ENCODE assay signal across 19 mouse cellular contexts in the genomic region with DNA sequence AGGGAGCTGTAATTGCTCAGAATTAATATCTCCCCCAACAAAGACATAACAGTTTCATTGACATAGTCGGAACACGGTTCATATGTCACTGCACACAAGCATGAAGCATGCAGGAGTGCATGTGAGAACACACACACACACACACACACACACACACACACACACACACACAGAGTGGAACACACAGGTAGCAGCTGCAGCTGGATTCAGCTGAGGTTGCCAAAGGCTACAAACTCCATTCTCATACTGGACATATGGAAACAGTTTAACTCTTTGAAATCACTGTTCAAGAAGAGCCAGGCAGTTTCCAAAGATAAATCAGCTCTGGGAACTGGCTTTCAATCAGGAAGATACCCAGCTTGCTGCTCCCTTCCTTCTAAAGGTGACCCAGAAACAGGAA. TPM values are rescaled to one million over a fixed set of nuclear protein-coding genes. Genes with fewer than 3 reads are reported as not detected.
DNase-seq lines count a peak whose midpoint lies in the region; ATAC-seq lines count a peak whose summit lies in the region.
"Had no signal": no experiment of that assay in that cellular context is flagged by ENCODE, and none has a peak within 500 bp of the region (broad histone marks: within the 10 kb centered on the region; RNA-seq: fewer than 3 reads in every experiment).

No protein-coding gene starts in this region.

- intact Hi-C loops in heart, postnatal 10 days (cut with DNase I), result no loop called here

- peak; percentile 43 for DNase-seq in heart, embryonic 10.5 days (ENCODE audit: low spot score)
- DNase-seq in heart, postnatal 10 days, result no peak
- peak; percentile 64 for DNase-seq in embryonic facial prominence, embryonic 10.5 days (ENCODE audit: low spot score)
- no peak for DNase-seq in cerebellum, postnatal 4 days (ENCODE audit: low spot score in 2 of 2)
- DNase-seq in layer of hippocampus, adult 9-10 months (ENCODE audit: low spot score), result no peak
- DNase-seq: B cell, adult 2 months; cerebellum, adult 8-10 months; gastrocnemius, postnatal 25 days; kidney, postnatal 4 days; lung, adult 18-20 months; thymus, postnatal 25 days had no signal

- H3K4me1 ChIP-seq in heart, embryonic 10.5 days, result peaks cover 72% of the 10 kb centered on the region
- peaks cover 81% of the 10 kb centered on the region for H3K4me1 ChIP-seq in embryonic facial prominence, embryonic 10.5 days
- H3K4me1 ChIP-seq in forebrain, embryonic 16.5 days (replicated peaks; ENCODE audit: control insufficient read depth, insufficient read depth, low read length), result peaks cover 29% of the 10 kb centered on the region
- peaks cover 13% of the 10 kb centered on the region for H3K4me1 ChIP-seq in limb, embryonic 15.5 days
- H3K4me1 ChIP-seq: intestine, embryonic 15.5 days had no signal

- H3K9me3 ChIP-seq in heart, embryonic 10.5 days, result no peaks in the 10 kb centered on the region
- no peaks in the 10 kb centered on the region for H3K9me3 ChIP-seq in embryonic facial prominence, embryonic 10.5 days
- no peaks in the 10 kb centered on the region for H3K9me3 ChIP-seq in forebrain, embryonic 16.5 days (ENCODE audit: control insufficient read depth, low read length)
- no peaks in the 10 kb centered on the region for H3K9me3 ChIP-seq in limb, embryonic 15.5 days
- H3K9me3 ChIP-seq: intestine, embryonic 15.5 days; neural tube, embryonic 15.5 days had no signal

- H3K27me3 ChIP-seq in heart, embryonic 10.5 days (ENCODE audit: insufficient read depth, poor library complexity, severe bottlenecking), result no peaks in the 10 kb centered on the region
- H3K27me3 ChIP-seq in embryonic facial prominence, embryonic 10.5 days (replicated peaks; ENCODE audit: low read depth, poor library complexity, severe bottlenecking), result no peaks in the 10 kb centered on the region
- H3K27me3 ChIP-seq in forebrain, embryonic 16.5 days (replicated peaks; ENCODE audit: control insufficient read depth, insufficient read depth, low read length), result no peaks in the 10 kb centered on the region
- no peaks in the 10 kb centered on the region for H3K27me3 ChIP-seq in limb, embryonic 15.5 days
- H3K27me3 ChIP-seq: intestine, embryonic 15.5 days had no signal

- no peaks in the 10 kb centered on the region for H3K36me3 ChIP-seq in heart, embryonic 10.5 days
- H3K36me3 ChIP-seq in embryonic facial prominence, embryonic 10.5 days (replicated peaks), result no peaks in the 10 kb centered on the region
- no peaks in the 10 kb centered on the region for H3K36me3 ChIP-seq in forebrain, embryonic 16.5 days (ENCODE audit: control insufficient read depth, insufficient read depth)
- H3K36me3 ChIP-seq in limb, embryonic 15.5 days, result no peaks in the 10 kb centered on the region
- H3K36me3 ChIP-seq: G1E; intestine, embryonic 15.5 days; neural tube, embryonic 15.5 days had no signal

- H3K4me2 ChIP-seq in forebrain, embryonic 16.5 days (ENCODE audit: low read length), result no peak overlapping the region
- no peak overlapping the region for H3K4me2 ChIP-seq in limb, embryonic 15.5 days
- H3K4me2 ChIP-seq: intestine, embryonic 15.5 days had no signal

- no peak for ATAC-seq in forebrain, embryonic 16.5 days
- ATAC-seq in limb, embryonic 15.5 days (ENCODE audit: insufficient number of reproducible peaks, low FRiP score, low TSS enrichment, low read depth), result 0 out of 2 replicates have a peak, but pooled peaks have one; percentile 40
- ATAC-seq in megakaryocyte-erythroid progenitor cell, adult 5-6 weeks (replicated peaks; ENCODE audit: low FRiP score, low TSS enrichment, poor library complexity, severe bottlenecking), result no peak
- ATAC-seq: activated CD4-positive, CD25-positive, alpha-beta regulatory T cell, adult 4 months; intestine, embryonic 15.5 days had no signal

- H3K27ac ChIP-seq in heart, embryonic 10.5 days, result peak overlapping the region; percentile 80; the same call in 1 of the 2 replicates
- H3K27ac ChIP-seq in embryonic facial prominence, embryonic 10.5 days (replicated peaks), result peak overlapping the region; percentile 83
- peak overlapping the region; percentile 11; the same call in 1 of the 2 replicates for H3K27ac ChIP-seq in forebrain, embryonic 16.5 days (ENCODE audit: low read length)
- H3K27ac ChIP-seq in limb, embryonic 15.5 days, result no peak overlapping the region
- H3K27ac ChIP-seq: intestine, embryonic 15.5 days had no signal

- no peak overlapping the region for H3K4me3 ChIP-seq in heart, embryonic 10.5 days
- no peak overlapping the region for H3K4me3 ChIP-seq in embryonic facial prominence, embryonic 10.5 days
- H3K4me3 ChIP-seq in forebrain, embryonic 16.5 days (replicated peaks; ENCODE audit: low read length), result no peak overlapping the region
- H3K4me3 ChIP-seq in limb, embryonic 15.5 days, result no peak overlapping the region
- H3K4me3 ChIP-seq: intestine, embryonic 15.5 days; neural tube, embryonic 15.5 days had no signal

- 83% methylated on average over 2 of the region's 2 CpGs for WGBS in heart, embryonic 10.5 days
- WGBS in embryonic facial prominence, embryonic 10.5 days, result 60% methylated on average over 2 of the region's 2 CpGs
- 31% methylated on average over 2 of the region's 2 CpGs for WGBS in forebrain, embryonic 16.5 days
- 22% methylated on average over 2 of the region's 2 CpGs for WGBS in limb, embryonic 15.5 days

- no peak overlapping the region for H3K9ac ChIP-seq in forebrain, embryonic 16.5 days (replicated peaks; ENCODE audit: low read depth, low read length)
- H3K9ac ChIP-seq in limb, embryonic 15.5 days, result no peak overlapping the region
- H3K9ac ChIP-seq: intestine, embryonic 15.5 days; neural tube, embryonic 15.5 days had no signal

RNA-seq across cellular contexts. Expression of a gene that starts 0.5 kb away (rescaled TPM):
- polyA plus RNA-seq in heart, embryonic 10.5 days (2016; fragmentation: Nextera tagmentation; extraction: Ambion mirVana), result 38.1 and 38.9 TPM in 2 replicates
- 100 to 1,000 TPM; 177 to 181 TPM for total RNA-seq in heart, postnatal 10 days (2021)
- 17.3 and 26.7 TPM in 2 replicates for polyA plus RNA-seq in embryonic facial prominence, embryonic 10.5 days (2016; fragmentation: Nextera tagmentation; extraction: Ambion mirVana)
- 263 and 276 TPM in 2 replicates for polyA plus RNA-seq in forebrain, embryonic 16.5 days (2015; fragmentation: Nextera tagmentation; extraction: Ambion mirVana)
- 97.2 and 113 TPM in 2 replicates for polyA plus RNA-seq in limb, embryonic 15.5 days (2015; fragmentation: Nextera tagmentation; extraction: Ambion mirVana)
- not detected in 2 replicates for total RNA-seq in megakaryocyte-erythroid progenitor cell, adult 5-6 weeks (2014; fragmentation: Nextera tagmentation)
- total RNA-seq in megakaryocyte-erythroid progenitor cell, adult 5-6 weeks (2017), result not detected in 2 replicates
- total RNA-seq: megakaryocyte progenitor cell, adult 5-6 weeks had no signal
- polyA plus RNA-seq: G1E had no signal

Comparison
In these comparisons a context has a peak if more than half of its experiments do, and no peak if none do; other contexts are left out.
1. DNase-seq: peak in heart, embryonic 10.5 days (single experiment) and embryonic facial prominence, embryonic 10.5 days (single experiment); none in heart, postnatal 10 days (0 of 2), cerebellum, postnatal 4 days (0 of 2) and layer of hippocampus, adult 9-10 months (single experiment).